Mouse (Mus musculus) erythroblast, embryonic 14.5 days (primary cell): Measurements from ENCODE around the gene Nat8f1. TPM values are rescaled to one million over a fixed set of nuclear protein-coding genes. Genes with fewer than 3 reads are reported as not detected.

ENCODE experiments used
- H3K27me3 ChIP-seq: 2 replicates; pipeline ENCODE4 v1.6.1; 2012; ENCODE audit warnings: inconsistent platforms; ENCODE audit not compliant: control insufficient read depth
- H3K36me3 ChIP-seq: 2 replicates; pipeline ENCODE4 v1.6.1; 2012; ENCODE audit warnings: mild to moderate bottlenecking, inconsistent platforms; ENCODE audit not compliant: control insufficient read depth
- H3K4me1 ChIP-seq: 2 replicates; pipeline ENCODE4 v1.6.1; 2012; ENCODE audit warnings: inconsistent platforms; ENCODE audit not compliant: control insufficient read depth
- H3K4me3 ChIP-seq: replicated peaks from 2 replicates; pipeline ENCODE3; 2012; ENCODE audit warnings: moderate library complexity, mild to moderate bottlenecking, inconsistent platforms
- H3K9me3 ChIP-seq: 2 replicates; pipeline ENCODE4 v1.6.1; 2012; ENCODE audit warnings: low read length, inconsistent platforms, mixed read lengths; ENCODE audit not compliant: control insufficient read depth
- GATA1 ChIP-seq: IDR thresholded peaks from 2 replicates; pipeline ENCODE4 v1.6.1; 2012; ENCODE audit warnings: low read length, inconsistent platforms, mixed read lengths
- TAL1 ChIP-seq: IDR thresholded peaks from 3 replicates; pipeline ENCODE4 v1.6.1; 2012; ENCODE audit warnings: low read length, inconsistent platforms, mixed read lengths
- polyA plus RNA-seq: library from polyadenylated mRNA; stranded (reverse); fragments of >175 nt; gene quantifications from 2 replicates; pipeline ENCODE4 v1.2.3, GENCODE M21; 2012

Nat8f1 gene
- polyA plus RNA-seq, 1 experiment = not detected

DNA sequence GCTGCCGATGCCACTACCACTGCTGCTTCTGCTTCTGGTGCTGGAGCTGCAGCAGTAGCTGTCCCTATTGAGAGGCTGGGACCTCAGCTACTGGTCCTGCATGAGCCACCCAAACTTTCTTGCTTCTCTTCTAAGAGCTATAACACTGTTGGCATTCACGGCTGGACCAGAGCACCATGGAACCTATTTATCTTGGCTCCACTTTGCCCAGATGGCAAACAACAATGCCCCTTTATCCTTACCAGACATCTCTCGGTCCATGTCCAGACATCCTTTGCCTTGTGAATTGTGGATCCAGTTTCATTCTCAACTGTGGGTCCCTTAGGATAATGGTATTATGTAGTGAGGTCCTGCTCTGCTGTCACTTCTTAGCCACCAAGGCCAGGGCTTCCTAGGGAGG, 54.2 kb downstream of the Nat8f1 start:
- Histone ChIP-seq H3K36me3 (no peaks in the 10 kb centered on the region), H3K27me3 (no peaks in the 10 kb centered on the region), H3K4me3 (no peak overlapping the region), H3K4me1 (no peaks in the 10 kb centered on the region), H3K9me3 (no peaks in the 10 kb centered on the region)
- TF ChIP-seq GATA1 = no peak
- no peak for TF ChIP-seq TAL1

Other genes with a start within 250 kb of the Nat8f1 start
- not detected in 2 replicates for gene Nat8f7, start 202.5 kb downstream of the Nat8f1 start, polyA plus RNA-seq
- gene Nat8f3, start 149.9 kb downstream of the Nat8f1 start, polyA plus RNA-seq = not detected in 2 replicates
- gene Nat8f6, start 94.7 kb downstream of the Nat8f1 start, polyA plus RNA-seq = not detected in 2 replicates
- not detected in 2 replicates for gene Nat8f5, start 94.7 kb downstream of the Nat8f1 start, polyA plus RNA-seq
- gene Nat8, start 83.6 kb downstream of the Nat8f1 start, polyA plus RNA-seq = not detected in 2 replicates
- gene Nat8f2, start 46.5 kb downstream of the Nat8f1 start, polyA plus RNA-seq = not detected in 2 replicates
- 0.06 TPM in 1 of 2 replicates, not detected in the other for gene Nat8f4, start 10.8 kb downstream of the Nat8f1 start, polyA plus RNA-seq
- gene Tprkb, start 3.8 kb downstream of the Nat8f1 start, polyA plus RNA-seq = 0.18 and 0.21 TPM in 2 replicates
- 2.2 and 2.3 TPM in 2 replicates for gene Dusp11, start 46.0 kb upstream of the Nat8f1 start, polyA plus RNA-seq
- gene Figla, start 100.5 kb upstream of the Nat8f1 start, polyA plus RNA-seq = not detected in 2 replicates
- gene Add2, start 113.0 kb upstream of the Nat8f1 start, polyA plus RNA-seq = 39.0 and 41.8 TPM in 2 replicates